Comparison of ENCODE assay signal across 14 mouse cellular contexts in genomic region chr3:67867420-67868065, GRCm38 (mm10). TPM values are rescaled to one million over a fixed set of nuclear protein-coding genes. Genes with fewer than 3 reads are reported as not detected.
DNase-seq lines count a peak whose midpoint lies in the region; ATAC-seq and TF ChIP-seq lines count a peak whose summit lies in the region.
"Had no signal": no experiment of that assay in that cellular context is flagged by ENCODE, and none has a peak within 500 bp of the region (broad histone marks: within the 10 kb centered on the region; RNA-seq: fewer than 3 reads in every experiment).

No protein-coding gene starts in this region.

- no peak for DNase-seq in midbrain, embryonic 10.5 days (ENCODE audit: low spot score)
- DNase-seq in midbrain, postnatal 0 days (ENCODE audit: low spot score) = no peak
- peak; percentile 83 for DNase-seq in kidney, postnatal 0 days (ENCODE audit: low spot score)
- DNase-seq in midbrain, embryonic 14.5 days = peak; percentile 45
- no peak for DNase-seq in adrenal gland, postnatal 25 days
- DNase-seq in left cerebral cortex, postnatal 10 days (ENCODE audit: extremely low spot score in 1 of 2, low spot score in 2 of 2) = no peak
- DNase-seq in thymus, postnatal 0 days (ENCODE audit: low spot score) = no peak
- DNase-seq: adrenal gland, postnatal 14 days; cerebellum, adult 11 months; thymus, postnatal 25 days had no signal

- TF ChIP-seq CTCF in midbrain, postnatal 0 days (IDR thresholded peaks at IDR 0.05) = no peak
- no peak for TF ChIP-seq CTCF in kidney, postnatal 0 days (IDR thresholded peaks at IDR 0.05; ENCODE audit: low read depth)

- H3K9ac ChIP-seq in midbrain, postnatal 0 days (replicated peaks; ENCODE audit: low read length, poor library complexity, severe bottlenecking) = no peak overlapping the region
- H3K9ac ChIP-seq in hindbrain, embryonic 12.5 days = no peak overlapping the region
- no peak overlapping the region for H3K9ac ChIP-seq in kidney, postnatal 0 days (ENCODE audit: low read depth, low read length)
- no peak overlapping the region for H3K9ac ChIP-seq in midbrain, embryonic 14.5 days (replicated peaks; ENCODE audit: low read length)
- H3K9ac ChIP-seq: heart, embryonic 12.5 days had no signal

- no peak overlapping the region for H3K4me2 ChIP-seq in midbrain, postnatal 0 days (ENCODE audit: low read depth, low read length, poor library complexity, severe bottlenecking)
- no peak overlapping the region for H3K4me2 ChIP-seq in hindbrain, embryonic 12.5 days (replicated peaks)
- H3K4me2 ChIP-seq in kidney, postnatal 0 days (ENCODE audit: low read length) = 0 out of 2 replicates have a peak overlapping the region, but pooled peaks have one; percentile 2
- no peak overlapping the region for H3K4me2 ChIP-seq in midbrain, embryonic 14.5 days (ENCODE audit: low read length)
- H3K4me2 ChIP-seq: heart, embryonic 12.5 days had no signal

- intact Hi-C loops in left cerebral cortex, postnatal 10 days (cut with DNase I) = no loop called here

- no peaks in the 10 kb centered on the region for H3K9me3 ChIP-seq in midbrain, embryonic 10.5 days (replicated peaks)
- no peaks in the 10 kb centered on the region for H3K9me3 ChIP-seq in midbrain, postnatal 0 days (ENCODE audit: low read length)
- no peaks in the 10 kb centered on the region for H3K9me3 ChIP-seq in hindbrain, embryonic 12.5 days (replicated peaks)
- H3K9me3 ChIP-seq in kidney, postnatal 0 days (replicated peaks; ENCODE audit: low read length) = no peaks in the 10 kb centered on the region
- H3K9me3 ChIP-seq in midbrain, embryonic 14.5 days (ENCODE audit: control insufficient read depth, low read length) = no peaks in the 10 kb centered on the region
- H3K9me3 ChIP-seq: heart, embryonic 12.5 days had no signal

- peak overlapping the region; percentile 4; the same call in 1 of the 2 replicates for H3K27ac ChIP-seq in midbrain, embryonic 10.5 days (replicated peaks)
- H3K27ac ChIP-seq in midbrain, postnatal 0 days (ENCODE audit: low read depth, low read length) = no peak overlapping the region
- peak overlapping the region; percentile 44; the same call in 1 of the 2 replicates for H3K27ac ChIP-seq in hindbrain, embryonic 12.5 days
- H3K27ac ChIP-seq in kidney, postnatal 0 days = no peak overlapping the region
- no peak overlapping the region; the same call in 1 of the 2 replicates for H3K27ac ChIP-seq in midbrain, embryonic 14.5 days (replicated peaks; ENCODE audit: low read depth, low read length)

- ATAC-seq in midbrain, postnatal 0 days (ENCODE audit: low FRiP score) = no peak
- ATAC-seq in hindbrain, embryonic 12.5 days (ENCODE audit: low FRiP score) = peak; percentile 46; the same call in 1 of the 2 replicates
- ATAC-seq in kidney, postnatal 0 days (replicated peaks; ENCODE audit: low FRiP score, low read depth) = peak; percentile 66
- ATAC-seq in midbrain, embryonic 14.5 days (ENCODE audit: low FRiP score, low TSS enrichment) = peak; percentile 53; the same call in 1 of the 2 replicates
- ATAC-seq: inflammation-experienced regulatory T-cells, adult 6 months had no signal

- 75% methylated on average over 13 of the region's 13 CpGs for WGBS in midbrain, embryonic 10.5 days
- 68% methylated on average over 13 of the region's 13 CpGs for WGBS in midbrain, postnatal 0 days
- 55% methylated on average over 13 of the region's 13 CpGs for WGBS in hindbrain, embryonic 12.5 days
- WGBS in kidney, postnatal 0 days = 14% methylated on average over 13 of the region's 13 CpGs
- 68% methylated on average over 13 of the region's 13 CpGs for WGBS in midbrain, embryonic 14.5 days

- no peaks in the 10 kb centered on the region for H3K36me3 ChIP-seq in midbrain, embryonic 10.5 days
- H3K36me3 ChIP-seq in midbrain, postnatal 0 days (ENCODE audit: insufficient read depth, low read length) = no peaks in the 10 kb centered on the region
- H3K36me3 ChIP-seq in hindbrain, embryonic 12.5 days = no peaks in the 10 kb centered on the region
- H3K36me3 ChIP-seq in kidney, postnatal 0 days (ENCODE audit: insufficient read depth, low read length) = no peaks in the 10 kb centered on the region
- H3K36me3 ChIP-seq in midbrain, embryonic 14.5 days (ENCODE audit: control insufficient read depth, insufficient read depth, low read length) = no peaks in the 10 kb centered on the region
- H3K36me3 ChIP-seq: heart, embryonic 12.5 days had no signal

- H3K4me1 ChIP-seq in midbrain, embryonic 10.5 days = no peaks in the 10 kb centered on the region
- H3K4me1 ChIP-seq in midbrain, postnatal 0 days (ENCODE audit: insufficient read depth, low read length) = no peaks in the 10 kb centered on the region
- no peaks in the 10 kb centered on the region for H3K4me1 ChIP-seq in hindbrain, embryonic 12.5 days
- no peaks in the 10 kb centered on the region for H3K4me1 ChIP-seq in kidney, postnatal 0 days (replicated peaks; ENCODE audit: insufficient read depth, low read length)
- H3K4me1 ChIP-seq in midbrain, embryonic 14.5 days (ENCODE audit: control insufficient read depth, insufficient read depth, low read length) = no peaks in the 10 kb centered on the region
- H3K4me1 ChIP-seq: heart, embryonic 12.5 days had no signal

- no peaks in the 10 kb centered on the region for H3K27me3 ChIP-seq in midbrain, embryonic 10.5 days (ENCODE audit: low read depth, poor library complexity, severe bottlenecking)
- H3K27me3 ChIP-seq in midbrain, postnatal 0 days (ENCODE audit: insufficient read depth, low read length) = no peaks in the 10 kb centered on the region
- H3K27me3 ChIP-seq in hindbrain, embryonic 12.5 days = no peaks in the 10 kb centered on the region
- H3K27me3 ChIP-seq in kidney, postnatal 0 days (ENCODE audit: insufficient read depth, low read length) = no peaks in the 10 kb centered on the region
- H3K27me3 ChIP-seq in midbrain, embryonic 14.5 days (ENCODE audit: control insufficient read depth, insufficient read depth, low read length) = no peaks in the 10 kb centered on the region
- H3K27me3 ChIP-seq: heart, embryonic 12.5 days had no signal

- no peak overlapping the region for H3K4me3 ChIP-seq in midbrain, embryonic 10.5 days
- no peak overlapping the region for H3K4me3 ChIP-seq in midbrain, postnatal 0 days (ENCODE audit: low read depth, low read length)
- no peak overlapping the region for H3K4me3 ChIP-seq in hindbrain, embryonic 12.5 days
- no peak overlapping the region for H3K4me3 ChIP-seq in kidney, postnatal 0 days (replicated peaks; ENCODE audit: low read depth, low read length)
- no peak overlapping the region for H3K4me3 ChIP-seq in midbrain, embryonic 14.5 days (replicated peaks; ENCODE audit: low read depth, low read length)
- H3K4me3 ChIP-seq: heart, embryonic 12.5 days had no signal

RNA-seq across cellular contexts. Expression of gene Iqcj, which starts 24.5 kb away (rescaled TPM):
- 0.20 and 0.52 TPM in 2 replicates for polyA plus RNA-seq in midbrain, embryonic 10.5 days (2016; fragmentation: Nextera tagmentation; extraction: Ambion mirVana)
- 0.47 and 1.5 TPM in 2 replicates for total RNA-seq in midbrain, postnatal 0 days (2014; rRNA removed)
- 0.22 and 0.42 TPM in 2 replicates for polyA plus RNA-seq in midbrain, postnatal 0 days (2015; fragmentation: Nextera tagmentation; extraction: Ambion mirVana)
- 0.22 and 0.63 TPM in 2 replicates for polyA plus RNA-seq in hindbrain, embryonic 12.5 days (2016; fragmentation: Nextera tagmentation; extraction: Ambion mirVana)
- not detected in 2 replicates for polyA plus RNA-seq in kidney, postnatal 0 days (2015; fragmentation: Nextera tagmentation; extraction: Ambion mirVana)
- 0.55 and 1.4 TPM in 2 replicates for polyA plus RNA-seq in midbrain, embryonic 14.5 days (2014; fragmentation: Nextera tagmentation; extraction: Ambion mirVana)
- total RNA-seq in adrenal gland, postnatal 25 days (2021) = not detected in 2 replicates
- 1 to 10 TPM; 1.7 to 3.2 TPM for total RNA-seq in left cerebral cortex, postnatal 10 days (2021)
- not detected in 2 replicates for polyA plus RNA-seq in thymus, postnatal 0 days (2015; fragmentation: Nextera tagmentation; extraction: Ambion mirVana)
- total RNA-seq: adrenal gland, postnatal 14 days had no signal
- polyA plus RNA-seq: heart, embryonic 12.5 days; inflammation-experienced regulatory T-cells, adult 6 months; lung, embryonic 16.5 days had no signal

RNA-seq across cellular contexts. Expression of gene Iqschfp, which starts 24.5 kb away (rescaled TPM):
- 0.12 and 1.2 TPM in 2 replicates for polyA plus RNA-seq in midbrain, embryonic 10.5 days (2016; fragmentation: Nextera tagmentation; extraction: Ambion mirVana)
- 5.7 and 12.5 TPM in 2 replicates for total RNA-seq in midbrain, postnatal 0 days (2014; rRNA removed)
- polyA plus RNA-seq in midbrain, postnatal 0 days (2015; fragmentation: Nextera tagmentation; extraction: Ambion mirVana) = 3.9 and 4.5 TPM in 2 replicates
- 0.45 and 1.2 TPM in 2 replicates for polyA plus RNA-seq in hindbrain, embryonic 12.5 days (2016; fragmentation: Nextera tagmentation; extraction: Ambion mirVana)
- polyA plus RNA-seq in kidney, postnatal 0 days (2015; fragmentation: Nextera tagmentation; extraction: Ambion mirVana) = 0.05 TPM in 1 of 2 replicates, not detected in the other
- polyA plus RNA-seq in midbrain, embryonic 14.5 days (2014; fragmentation: Nextera tagmentation; extraction: Ambion mirVana) = 4.9 and 7.6 TPM in 2 replicates
- not detected in 2 replicates for total RNA-seq in adrenal gland, postnatal 25 days (2021)
- total RNA-seq in left cerebral cortex, postnatal 10 days (2021) = 10 to 100 TPM in 1 of 2 experiments, 1 to 10 TPM in 1; 9.6 to 11.7 TPM
- polyA plus RNA-seq in thymus, postnatal 0 days (2015; fragmentation: Nextera tagmentation; extraction: Ambion mirVana) = not detected in 2 replicates
- total RNA-seq: adrenal gland, postnatal 14 days had no signal
- polyA plus RNA-seq: heart, embryonic 12.5 days; inflammation-experienced regulatory T-cells, adult 6 months; lung, embryonic 16.5 days had no signal

Comparison
In these comparisons a context has a peak if more than half of its experiments do, and no peak if none do; other contexts are left out.
1. DNase-seq: peak in kidney, postnatal 0 days (single experiment) and midbrain, embryonic 14.5 days (single experiment); none in midbrain, embryonic 10.5 days (single experiment), midbrain, postnatal 0 days (single experiment), adrenal gland, postnatal 25 days (single experiment), left cerebral cortex, postnatal 10 days (0 of 2) and thymus, postnatal 0 days (single experiment).
2. H3K27ac ChIP-seq: peak in midbrain, embryonic 10.5 days (single experiment) and hindbrain, embryonic 12.5 days (single experiment); none in midbrain, postnatal 0 days (single experiment), kidney, postnatal 0 days (single experiment) and midbrain, embryonic 14.5 days (single experiment).